In the genomic region with DNA sequence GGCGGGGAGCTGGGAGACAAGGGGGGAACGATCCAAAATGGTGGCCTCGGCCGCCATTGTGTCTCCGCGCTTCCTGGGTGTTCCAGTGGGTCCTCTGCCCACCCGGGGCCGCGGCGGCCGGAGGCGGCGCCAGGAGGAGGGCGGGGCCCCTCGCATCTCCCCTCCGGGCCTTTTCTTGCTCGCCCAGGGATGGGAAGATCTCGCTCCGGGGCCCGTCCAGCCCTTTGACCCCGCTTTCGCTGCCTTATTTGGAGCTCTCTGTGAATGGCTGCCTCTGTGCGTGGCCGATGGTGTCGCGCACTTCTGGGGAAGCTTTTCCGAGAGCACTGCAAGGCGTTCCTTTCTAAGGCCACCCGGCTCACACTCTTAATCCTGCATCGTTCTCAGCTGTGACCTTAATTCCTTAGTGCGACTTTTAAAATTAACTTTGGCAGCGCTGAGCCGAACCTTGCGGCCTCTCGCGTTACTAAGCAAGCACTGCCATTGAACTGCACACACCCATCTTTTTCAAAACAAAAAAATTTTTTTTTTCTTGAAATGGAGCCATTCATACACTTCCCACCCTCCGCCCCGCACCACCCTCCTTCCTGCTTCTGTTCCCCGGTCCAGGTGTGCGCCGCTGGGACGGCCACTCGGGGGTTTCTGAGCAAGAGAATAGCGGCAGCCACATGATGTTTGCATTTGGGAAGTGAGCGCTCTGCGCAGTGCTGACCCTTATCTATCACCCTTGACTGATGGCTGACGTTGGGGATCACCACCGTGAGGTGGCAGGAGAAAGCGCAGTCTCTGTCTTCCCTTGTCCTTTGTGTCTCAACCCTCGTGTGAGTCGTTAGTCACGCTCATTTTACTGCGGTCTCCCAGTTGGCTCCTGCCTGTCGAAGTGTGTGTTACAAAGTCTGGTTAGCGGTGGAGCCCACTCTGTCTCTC, we compare ENCODE assay signal across 1 mouse cellular context.
TF ChIP-seq lines count a peak whose summit lies in the region.

No protein-coding gene starts in this region.

TF ChIP-seq in C2C12, 6 proteins besides CTCF, POLR2A, EP300 and RAD21 (continued from another document):
- TF ChIP-seq FOSL1 (IDR thresholded peaks at IDR 0.05; ENCODE audit: insufficient read depth, low read length, poor library complexity, severe bottlenecking) (no peak), USF1 (IDR thresholded peaks at IDR 0.05; ENCODE audit: low read depth) (no peak)
